Mouse (Mus musculus): ENCODE measurements around the gene Greb1.

- TF ChIP-seq GATA1 (IDR thresholded peaks at IDR 0.05; ENCODE audit: low read length) (no peak), TAL1 (IDR thresholded peaks at IDR 0.05; ENCODE audit: low read length) (no peak)
Observed at GRCm38 (mm10) chr12:16690631-16691030, 110.1 kb downstream of the Greb1 start.
